Comparison of ENCODE assay signal across 19 mouse cellular contexts in genomic region chr16:71952879-71953406, GRCm38 (mm10).
"Had no signal": no experiment of that assay in that cellular context is flagged by ENCODE, and none has a peak within 500 bp of the region (broad histone marks: within the 10 kb centered on the region; RNA-seq: fewer than 3 reads in every experiment).

No protein-coding gene starts in this region.

- H3K36me3 ChIP-seq: liver, embryonic 13.5 days; liver, embryonic 15.5 days; midbrain, embryonic 13.5 days; midbrain, embryonic 15.5 days; neural tube, embryonic 12.5 days had no signal

- H3K27ac ChIP-seq: liver, embryonic 13.5 days; liver, embryonic 15.5 days; macrophage; midbrain, embryonic 13.5 days; midbrain, embryonic 15.5 days; neural tube, embryonic 12.5 days had no signal

- H3K27me3 ChIP-seq: liver, embryonic 13.5 days; liver, embryonic 15.5 days; megakaryocyte, embryonic 14.5 days; midbrain, embryonic 13.5 days; midbrain, embryonic 15.5 days; neural tube, embryonic 12.5 days had no signal

- H3K4me2 ChIP-seq: liver, embryonic 11.5 days; liver, embryonic 13.5 days; liver, embryonic 15.5 days; midbrain, embryonic 11.5 days; midbrain, embryonic 13.5 days; midbrain, embryonic 15.5 days; neural tube, embryonic 12.5 days had no signal

- H3K9ac ChIP-seq: liver, embryonic 13.5 days; liver, embryonic 15.5 days; liver, postnatal 0 days; midbrain, embryonic 13.5 days; midbrain, embryonic 15.5 days; neural tube, embryonic 12.5 days had no signal

- DNase-seq: liver; liver, embryonic 13.5 days; liver, postnatal 0 days; lung, postnatal 14 days; right cerebral cortex, postnatal 14 days; right cerebral cortex, postnatal 4 days; spleen, adult 18-20 months; thymus, adult 2 months; thymus, postnatal 25 days; thymus, postnatal 4 days had no signal

- H3K9me3 ChIP-seq: liver, embryonic 13.5 days; liver, embryonic 15.5 days; megakaryocyte, embryonic 14.5 days; midbrain, embryonic 13.5 days; midbrain, embryonic 15.5 days; neural tube, embryonic 12.5 days had no signal

- ATAC-seq: liver, postnatal 0 days; lung, postnatal 0 days; midbrain, embryonic 13.5 days; midbrain, embryonic 15.5 days had no signal

- H3K4me1 ChIP-seq: liver, embryonic 13.5 days; liver, embryonic 15.5 days; megakaryocyte, embryonic 14.5 days; midbrain, embryonic 13.5 days; midbrain, embryonic 15.5 days; neural tube, embryonic 12.5 days had no signal

- H3K4me3 ChIP-seq: liver, embryonic 13.5 days; liver, embryonic 15.5 days; megakaryocyte, embryonic 14.5 days; midbrain, embryonic 13.5 days; midbrain, embryonic 15.5 days; neural tube, embryonic 12.5 days had no signal
